Mouse (Mus musculus) gastrocnemius, postnatal 10 days (tissue): ENCODE measurements around the gene Zcchc12. TPM values are rescaled to one million over a fixed set of nuclear protein-coding genes. Genes with fewer than 3 reads are reported as not detected.

ENCODE experiments used
- DNase-seq: peaks from one replicate; pipeline ENCODE4 v3.0.0; 2021; ENCODE audit warnings: mixed read lengths
- long read RNA-seq, 2 experiments: library from polyadenylated mRNA; stranded (forward); transcript quantifications; one replicate each; pipeline ENCODE4 v2.0.0; 2021
- total RNA-seq, 2 experiments: library from RNA; stranded (reverse); gene quantifications; 2 replicates each; pipeline ENCODE4 v1.2.3; 2021

The Zcchc12 gene
- under 1 TPM; 0.19 to 0.20 TPM for total RNA-seq
- long read RNA-seq, experiment 1: 0 reads
- long read RNA-seq, experiment 2, partial matches to known transcripts: 0 of 3 reads
- long read RNA-seq, experiment 2, other reads (novel, unspliced or antisense): 2 of 3 reads

- DNase-seq: no peak
Observed at GRCm38 (mm10) chrX:36195736-36196525, at the start of gene Zcchc12. TSS of gene Zcchc12 (plus strand) at chrX:36195904.

GRCm38 (mm10) chrX:36146746-36147145 lies 49.0 kb upstream of the Zcchc12 start:
- DNase-seq: no peak

- DNase-seq: no peak
Observed at GRCm38 (mm10) chrX:36150100-36150499, 45.6 kb upstream of the Zcchc12 start.

GRCm38 (mm10) chrX:36156677-36157076 lies 39.0 kb upstream of the Zcchc12 start:
- no peak for DNase-seq

- DNase-seq: peak; percentile 4
Observed at GRCm38 (mm10) chrX:36161567-36161966, 34.1 kb upstream of the Zcchc12 start.

GRCm38 (mm10) chrX:36183625-36184024 lies 12.1 kb upstream of the Zcchc12 start:
- DNase-seq: peak; percentile 61

GRCm38 (mm10) chrX:36186036-36186435 lies 9.7 kb upstream of the Zcchc12 start:
- no peak for DNase-seq

GRCm38 (mm10) chrX:36186443-36186842 lies 9.3 kb upstream of the Zcchc12 start:
- no peak for DNase-seq

GRCm38 (mm10) chrX:36193951-36194350 lies 1.8 kb upstream of the Zcchc12 start:
- DNase-seq: no peak

GRCm38 (mm10) chrX:36209554-36209953 lies 13.8 kb downstream of the Zcchc12 start:
- no peak for DNase-seq

GRCm38 (mm10) chrX:36211216-36211615 lies 15.5 kb downstream of the Zcchc12 start:
- no peak for DNase-seq

GRCm38 (mm10) chrX:36221366-36221765 lies 25.7 kb downstream of the Zcchc12 start:
- DNase-seq: no peak

- peak; percentile 81 for DNase-seq
Observed at GRCm38 (mm10) chrX:36225777-36226176, 30.1 kb downstream of the Zcchc12 start.

GRCm38 (mm10) chrX:36226577-36226976 lies 30.9 kb downstream of the Zcchc12 start:
- DNase-seq: peak; percentile 39

- no peak for DNase-seq
Observed at GRCm38 (mm10) chrX:36228861-36229260, 33.2 kb downstream of the Zcchc12 start.

GRCm38 (mm10) chrX:36229273-36229672 lies 33.6 kb downstream of the Zcchc12 start:
- no peak for DNase-seq

- no peak for DNase-seq
Observed at GRCm38 (mm10) chrX:36235652-36236051, 39.9 kb downstream of the Zcchc12 start.

Other genes with a start within 250 kb of the Zcchc12 start
- 1 to 10 TPM; 7.3 to 8.0 TPM for gene Il13ra1, start 83.8 kb upstream of the Zcchc12 start, total RNA-seq
- 1 to 10 TPM; 2.5 to 3.2 TPM for gene Lonrf3, start 132.4 kb downstream of the Zcchc12 start, total RNA-seq
- gene Gm6268, start 205.4 kb downstream of the Zcchc12 start, total RNA-seq: not detected